Mouse (Mus musculus) limb, embryonic 14.5 days (tissue): Measurements from ENCODE around the gene Crtac1. TPM values are rescaled to one million over a fixed set of nuclear protein-coding genes. Genes with fewer than 3 reads are reported as not detected.

Experiments
- ATAC-seq: fragments of 200-750 bp; cut with Nextera tagmentation; 2 replicates; pipeline ENCODE4 v1.8.0; 2017; ENCODE audit warnings: low read depth, moderate number of reproducible peaks, moderate TSS enrichment; ENCODE audit not compliant: low FRiP score
- DNase-seq: peaks from one replicate; pipeline ENCODE4 v3.0.0-alpha.2; 2015; ENCODE audit warnings: low spot score
- H3K27ac ChIP-seq: fragments of 300-500 bp; sonication (generic); replicated peaks from 2 replicates; pipeline ENCODE4 v1.5.1; 2014; ENCODE audit warnings: low read depth, mild to moderate bottlenecking, low read length, moderate library complexity, mixed read lengths
- H3K27me3 ChIP-seq: fragments of 300-500 bp; sonication (generic); 2 replicates; pipeline ENCODE4 v1.6.1; 2014; ENCODE audit warnings: low read length, mixed read lengths; ENCODE audit not compliant: control insufficient read depth, insufficient read depth
- H3K36me3 ChIP-seq: fragments of 300-500 bp; sonication (generic); 2 replicates; pipeline ENCODE4 v1.6.1; 2014; ENCODE audit warnings: mild to moderate bottlenecking, low read length, moderate library complexity, mixed read lengths; ENCODE audit not compliant: control insufficient read depth, insufficient read depth
- H3K4me1 ChIP-seq: fragments of 300-500 bp; sonication (generic); 2 replicates; pipeline ENCODE4 v1.6.1; 2014; ENCODE audit warnings: antibody characterized with exemption, low read length, mixed read lengths; ENCODE audit not compliant: control insufficient read depth, insufficient read depth
- H3K4me2 ChIP-seq: fragments of 300-500 bp; sonication (generic); replicated peaks from 2 replicates; pipeline ENCODE4 v1.6.1; 2014; ENCODE audit warnings: low read depth, mild to moderate bottlenecking, low read length, moderate library complexity; ENCODE audit not compliant: severe bottlenecking
- H3K4me3 ChIP-seq: fragments of 300-500 bp; sonication (generic); replicated peaks from 2 replicates; pipeline ENCODE4 v1.5.1; 2014; ENCODE audit warnings: low read length
- H3K9ac ChIP-seq: fragments of 300-500 bp; sonication (generic); 2 replicates; pipeline ENCODE4 v1.6.1; 2014; ENCODE audit warnings: mild to moderate bottlenecking, low read depth, low read length, moderate library complexity; ENCODE audit not compliant: severe bottlenecking
- H3K9me3 ChIP-seq: fragments of 300-500 bp; sonication (generic); 2 replicates; pipeline ENCODE4 v1.6.1; 2016; ENCODE audit warnings: low read length; ENCODE audit not compliant: control insufficient read depth
- POLR2A ChIP-seq: fragments of 200-500 bp; IDR thresholded peaks from 2 replicates; pipeline ENCODE4 v1.8.0; 2012; ENCODE audit warnings: inconsistent platforms, mild to moderate bottlenecking, moderate library complexity, borderline replicate concordance; ENCODE audit not compliant: insufficient read depth, insufficient read length; ENCODE audit errors: extremely low read depth
- WGBS: fragments of 180-500 bp; shearing (Covaris S2); extraction: QIAGEN DNeasy Blood & Tissue Kit; methylation state at CpG from one replicate; pipeline ENCODE4 v1.1.7; 2014; 5-methylcytosine and 5-hydroxymethylcytosine counted together
- polyA plus RNA-seq, 2 experiments: library from polyadenylated mRNA; depleted of rRNA in 1 of 2; stranded (reverse) in 1 of 2; unstranded in 1 of 2; fragments of >200 nt; fragmentation: Nextera tagmentation in 1 of 2; extraction: Ambion mirVana in 1 of 2; gene quantifications; 2 replicates each; pipeline versions ENCODE4 v1.2.1 to v1.2.3; 2012 to 2014

Crtac1 gene
- polyA plus RNA-seq (2012; rRNA removed) (3.4 and 3.6 TPM in 2 replicates), polyA plus RNA-seq (2014; fragmentation: Nextera tagmentation; extraction: Ambion mirVana) (3.1 and 3.5 TPM in 2 replicates)

- peak within 1 kb of the TSS; percentile 52 for H3K9ac ChIP-seq
- DNase-seq, result peak; percentile 78
- H3K27me3 ChIP-seq, result peaks cover 55% of the 10 kb centered on the region
- peak within 1 kb of the TSS; percentile 93 for H3K4me2 ChIP-seq
- H3K9me3 ChIP-seq, result no peaks in the 10 kb centered on the region
- WGBS, result under 1% methylated on average over 32 of the region's 88 CpGs
- ATAC-seq, result peak; percentile 92
- H3K36me3 ChIP-seq, result no peaks in the 10 kb centered on the region
- H3K4me1 ChIP-seq, result peaks cover 5% of the 10 kb centered on the region; the same call in 1 of the 2 replicates
- TF ChIP-seq POLR2A, result no peak
- H3K4me3 ChIP-seq, result peak within 1 kb of the TSS; percentile 50
- H3K27ac ChIP-seq, result no peak within 1 kb of the TSS
Observed at GRCm38 (mm10) chr19:42431485-42432190, at the start of gene Crtac1. Crtac1 (minus strand) TSS chr19:42431783.

DNA sequence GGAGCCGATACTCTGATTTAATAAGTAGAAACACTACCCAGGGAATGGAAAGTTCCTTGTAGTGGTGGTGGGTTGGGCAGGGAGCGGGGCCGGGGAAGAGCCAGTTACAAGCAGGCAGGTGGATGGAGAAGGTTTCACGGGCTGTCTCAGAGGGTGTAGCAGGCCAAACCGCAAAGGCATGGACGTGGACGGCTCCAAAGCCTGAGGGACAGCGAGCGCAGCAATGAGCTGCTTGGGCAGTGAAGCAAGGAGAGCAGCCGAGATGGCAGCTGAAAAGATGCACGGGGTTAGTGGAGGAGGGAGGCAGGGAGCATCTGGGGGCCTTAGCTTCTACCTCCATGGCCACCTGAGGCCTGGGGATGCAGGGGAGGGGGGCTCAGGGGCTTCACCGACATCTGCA lies 46.7 kb upstream of the Crtac1 start:
- no peak for TF ChIP-seq POLR2A
- no peaks in the 10 kb centered on the region for H3K9me3 ChIP-seq
- no peak overlapping the region for H3K9ac ChIP-seq
- no peaks in the 10 kb centered on the region for H3K4me1 ChIP-seq
- no peak for DNase-seq
- no peak overlapping the region for H3K4me2 ChIP-seq
- ATAC-seq, result no peak
- H3K27me3 ChIP-seq, result no peaks in the 10 kb centered on the region
- 56% methylated on average over 12 of the region's 12 CpGs for WGBS
- no peaks in the 10 kb centered on the region for H3K36me3 ChIP-seq
- H3K4me3 ChIP-seq, result no peak overlapping the region
- H3K27ac ChIP-seq, result no peak overlapping the region

DNA sequence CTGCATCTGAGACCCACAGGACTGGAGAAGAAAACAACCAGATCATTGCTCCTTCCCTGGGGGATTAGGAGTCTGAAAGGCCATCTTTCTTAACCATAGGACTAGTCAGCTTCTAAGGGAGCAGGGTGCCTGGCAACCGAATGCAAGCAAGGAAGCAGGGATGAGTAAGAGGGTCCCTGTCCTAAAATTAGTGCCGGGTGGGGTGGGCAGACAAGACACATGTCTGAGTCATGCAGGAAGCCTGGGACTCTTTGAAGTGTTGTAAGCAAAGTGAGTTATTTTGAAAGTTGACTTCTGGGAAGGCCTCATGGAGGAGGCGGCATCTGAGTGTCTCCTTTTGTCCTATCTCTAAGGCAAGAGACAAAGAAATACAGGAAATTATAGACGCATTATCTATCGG lies 46.2 kb upstream of the Crtac1 start:
- H3K9me3 ChIP-seq, result no peaks in the 10 kb centered on the region
- DNase-seq (no peak), ATAC-seq (no peak)
- 91% methylated on average over 5 of the region's 5 CpGs for WGBS
- H3K4me2 ChIP-seq, result no peak overlapping the region
- no peaks in the 10 kb centered on the region for H3K36me3 ChIP-seq
- H3K27ac ChIP-seq, result no peak overlapping the region
- no peaks in the 10 kb centered on the region for H3K4me1 ChIP-seq
- no peak overlapping the region for H3K9ac ChIP-seq
- H3K27me3 ChIP-seq, result no peaks in the 10 kb centered on the region
- no peak overlapping the region for H3K4me3 ChIP-seq
- TF ChIP-seq POLR2A, result no peak

DNA sequence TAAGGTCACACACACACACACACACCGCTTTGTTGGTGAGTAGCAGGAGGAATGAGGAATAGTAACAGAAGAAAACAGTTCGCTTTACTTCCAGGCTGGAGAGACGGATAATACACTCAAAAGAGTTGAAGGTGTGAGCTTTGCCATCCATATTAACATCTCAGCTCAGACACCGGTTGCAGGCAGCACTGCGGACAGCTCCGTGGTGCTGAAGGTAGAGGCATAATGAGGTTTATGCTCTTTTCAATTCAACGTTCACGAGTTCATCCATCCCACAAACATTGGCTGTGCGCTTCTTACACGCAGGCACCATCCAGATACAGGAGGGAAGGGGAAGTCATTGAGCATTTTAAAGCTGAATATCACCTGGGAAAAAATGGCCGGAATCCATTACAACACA lies 41.2 kb upstream of the Crtac1 start:
- H3K4me2 ChIP-seq, result no peak overlapping the region
- H3K9me3 ChIP-seq, result no peaks in the 10 kb centered on the region
- DNase-seq (peak; percentile 74), ATAC-seq (no peak)
- WGBS, result 26% methylated on average over 11 of the region's 11 CpGs
- TF ChIP-seq POLR2A, result no peak
- H3K36me3 ChIP-seq, result no peaks in the 10 kb centered on the region
- no peak overlapping the region for H3K4me3 ChIP-seq
- H3K4me1 ChIP-seq, result no peaks in the 10 kb centered on the region
- H3K27ac ChIP-seq, result no peak overlapping the region
- H3K27me3 ChIP-seq, result no peaks in the 10 kb centered on the region
- H3K9ac ChIP-seq, result no peak overlapping the region

GRCm38 (mm10) chr19:42471571-42471970 lies 40.0 kb upstream of the Crtac1 start:
- no peak for DNase-seq
- no peak for ATAC-seq
- 92% methylated on average over 4 of the region's 4 CpGs for WGBS
- H3K9me3 ChIP-seq, result no peaks in the 10 kb centered on the region
- no peak overlapping the region for H3K4me2 ChIP-seq
- no peak overlapping the region for H3K4me3 ChIP-seq
- H3K27me3 ChIP-seq, result no peaks in the 10 kb centered on the region
- no peaks in the 10 kb centered on the region for H3K36me3 ChIP-seq
- no peak overlapping the region for H3K27ac ChIP-seq
- no peak for TF ChIP-seq POLR2A
- no peak overlapping the region for H3K9ac ChIP-seq
- no peaks in the 10 kb centered on the region for H3K4me1 ChIP-seq
